Mouse (Mus musculus) left cerebral cortex, postnatal 36 days (tissue): Measurements from ENCODE around the gene Nfatc2. TPM values are rescaled to one million over a fixed set of nuclear protein-coding genes. Genes with fewer than 3 reads are reported as not detected.

Source experiments
- DNase-seq, 2 experiments: peaks; one replicate each; pipeline ENCODE4 v3.0.0; 2021 to 2022; ENCODE audit warnings: low spot score in 2 of 2, mixed read lengths in 1 of 2
- intact Hi-C: fragments of 180-260 bp; cut with DNase I; formaldehyde crosslinking; loops from one replicate; pipeline ENCODE4 v1.15.1; 2025
- total RNA-seq, 2 experiments: library from RNA; stranded (reverse); gene quantifications; 2 replicates each; pipeline ENCODE4 v1.2.3; 2021

Gene Nfatc2
- total RNA-seq, 2 experiments from 2014 or later, result 9.5 to 12.5 TPM

- no peak for DNase-seq
- intact Hi-C loops, result no loop called here
Observed at GRCm38 (mm10) chr2:168459627-168460026, 141.8 kb downstream of the Nfatc2 start.

- intact Hi-C loops, result no loop called here
- DNase-seq, result no peak
Observed at GRCm38 (mm10) chr2:168458583-168458982, 142.9 kb downstream of the Nfatc2 start.

GRCm38 (mm10) chr2:168451714-168452708 is 149.4 kb downstream of the Nfatc2 start:
- no peak for DNase-seq
- intact Hi-C loops, result no loop called here

- no peak for DNase-seq
Observed at GRCm38 (mm10) chr2:168450977-168451376, 150.5 kb downstream of the Nfatc2 start.

GRCm38 (mm10) chr2:168448054-168448453 is 153.4 kb downstream of the Nfatc2 start:
- DNase-seq, result no peak
- intact Hi-C loops, result loop anchor here (10.0 kb wide), 1 partner anchor 333 kb away; no protein-coding TSS in a partner anchor

More at GRCm38 (mm10) chr2:168450977-168451376, 150.5 kb downstream of the Nfatc2 start:
- intact Hi-C loops, result no loop called here

GRCm38 (mm10) chr2:168447601-168448000 is 153.9 kb downstream of the Nfatc2 start:
- DNase-seq, result no peak
- intact Hi-C loops, result loop anchor here (10.0 kb wide), 1 partner anchor 333 kb away; no protein-coding TSS in a partner anchor

GRCm38 (mm10) chr2:168445211-168445810 is 156.1 kb downstream of the Nfatc2 start:
- intact Hi-C loops, result loop anchor here (1.0 to 10.0 kb wide), 3 partner anchors 171 to 331 kb away; no protein-coding TSS in a partner anchor
- peak; percentile 44 to 51 for DNase-seq

GRCm38 (mm10) chr2:168444126-168444525 is 157.3 kb downstream of the Nfatc2 start:
- DNase-seq, result no peak
- intact Hi-C loops, result loop anchor here (10.0 kb wide), 1 partner anchor 329 kb away; no protein-coding TSS in a partner anchor

GRCm38 (mm10) chr2:168441494-168441893 is 160.0 kb downstream of the Nfatc2 start:
- DNase-seq, result no peak
- intact Hi-C loops, result loop anchor here (2.0 to 10.0 kb wide), 3 partner anchors 61 to 327 kb away; no protein-coding TSS in a partner anchor

- intact Hi-C loops, result loop anchor here (2.0 to 10.0 kb wide), 3 partner anchors 60 to 326 kb away; no protein-coding TSS in a partner anchor
- DNase-seq, result peak; percentile 90 to 96
Observed at GRCm38 (mm10) chr2:168440918-168441328, 160.5 kb downstream of the Nfatc2 start.

- DNase-seq, result peak; percentile 73 to 81
- intact Hi-C loops, result no loop called here
Observed at GRCm38 (mm10) chr2:168438981-168439452, 162.4 kb downstream of the Nfatc2 start.

GRCm38 (mm10) chr2:168434187-168434586 is 167.3 kb downstream of the Nfatc2 start:
- DNase-seq, result no peak
- intact Hi-C loops, result no loop called here

GRCm38 (mm10) chr2:168433392-168433791 is 168.1 kb downstream of the Nfatc2 start:
- DNase-seq, result no peak
- intact Hi-C loops, result no loop called here

- DNase-seq, result peak; percentile 22 to 34
- intact Hi-C loops, result no loop called here
Observed at GRCm38 (mm10) chr2:168432394-168432793, 169.1 kb downstream of the Nfatc2 start.

- DNase-seq, result no peak
- intact Hi-C loops, result no loop called here
Observed at GRCm38 (mm10) chr2:168429598-168429997, 171.9 kb downstream of the Nfatc2 start.

- peak in 1 of 2 experiments; percentile 44 for DNase-seq
- intact Hi-C loops, result no loop called here
Observed at GRCm38 (mm10) chr2:168428375-168428901, 173.0 kb downstream of the Nfatc2 start.
